Mouse (Mus musculus) liver, embryonic 14 days (tissue): ENCODE measurements around the gene Gm17332. TPM values are rescaled to one million over a fixed set of nuclear protein-coding genes. Genes with fewer than 3 reads are reported as not detected.

Experiments used
- polyA plus RNA-seq: library from polyadenylated mRNA; depleted of rRNA; stranded (reverse); fragments of >200 nt; gene quantifications from 2 replicates; pipeline ENCODE4 v1.2.3, GENCODE M21; 2012; rRNA removed

The Gm17332 gene
- not detected in 2 replicates for polyA plus RNA-seq

GRCm38 (mm10) chr11:31182362-31182761 lies at the start of gene Gm17332:
Gene Gm17332, minus strand, starts transcription at chr11:31182462.

Other genes with a start within 250 kb of the Gm17332 start
- gene Erlec1, start 228.1 kb downstream of the Gm17332 start, polyA plus RNA-seq: 9.9 TPM in 2 replicates
- gene Chac2, start 196.1 kb downstream of the Gm17332 start, polyA plus RNA-seq: 24.9 and 30.2 TPM in 2 replicates
- gene Stc2, start 187.6 kb upstream of the Gm17332 start, polyA plus RNA-seq: 0.46 and 0.52 TPM in 2 replicates